Mouse (Mus musculus): Measurements from ENCODE around the gene Siglec1.
"Not testable (repeated sequence)": the region's sequence is repeated elsewhere in the genome, so short reads cannot be mapped to it uniquely, and the experiment has no call there.

Siglec1 gene

DNA sequence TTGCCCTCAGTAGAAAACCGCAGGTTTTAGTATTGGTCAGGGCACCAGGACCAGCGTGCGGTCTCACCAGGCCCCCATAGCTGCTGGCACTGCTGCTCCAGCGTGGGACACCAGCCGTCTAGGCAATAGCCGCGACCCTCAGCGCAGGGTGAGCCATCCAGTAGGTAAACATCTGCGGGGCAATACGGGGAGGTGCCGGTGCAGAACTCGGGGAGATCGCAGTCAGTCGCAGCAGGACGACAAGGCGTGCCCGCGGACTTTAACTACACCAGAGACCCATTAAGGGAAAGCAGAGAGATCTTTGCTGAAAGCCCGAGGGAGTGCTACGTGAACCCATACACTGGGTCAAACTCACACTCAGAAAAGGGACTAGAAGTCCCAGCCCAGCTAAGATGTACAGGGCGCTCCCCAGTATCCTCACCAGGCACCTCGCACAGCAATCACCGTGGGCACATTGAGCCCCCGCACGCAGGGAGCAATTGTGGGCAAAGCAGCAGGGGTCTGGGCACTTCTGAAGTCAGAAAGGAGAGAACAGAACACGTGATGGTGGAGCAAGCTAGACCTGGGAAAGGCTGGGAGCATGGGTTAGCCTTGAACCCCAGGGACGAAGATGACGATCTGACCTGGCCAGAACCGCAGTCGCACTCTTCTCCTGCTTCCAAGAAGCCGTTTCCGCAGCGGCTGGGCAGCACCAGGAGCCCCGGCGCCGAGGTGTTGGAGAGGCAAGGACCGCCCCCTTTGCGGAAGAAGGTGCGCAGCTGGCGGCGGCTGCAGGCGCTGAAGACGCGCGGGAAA is 32.5 kb downstream of the Siglec1 start:
- DNase-seq (ENCODE audit: low read depth, low spot score) = no peak

DNA sequence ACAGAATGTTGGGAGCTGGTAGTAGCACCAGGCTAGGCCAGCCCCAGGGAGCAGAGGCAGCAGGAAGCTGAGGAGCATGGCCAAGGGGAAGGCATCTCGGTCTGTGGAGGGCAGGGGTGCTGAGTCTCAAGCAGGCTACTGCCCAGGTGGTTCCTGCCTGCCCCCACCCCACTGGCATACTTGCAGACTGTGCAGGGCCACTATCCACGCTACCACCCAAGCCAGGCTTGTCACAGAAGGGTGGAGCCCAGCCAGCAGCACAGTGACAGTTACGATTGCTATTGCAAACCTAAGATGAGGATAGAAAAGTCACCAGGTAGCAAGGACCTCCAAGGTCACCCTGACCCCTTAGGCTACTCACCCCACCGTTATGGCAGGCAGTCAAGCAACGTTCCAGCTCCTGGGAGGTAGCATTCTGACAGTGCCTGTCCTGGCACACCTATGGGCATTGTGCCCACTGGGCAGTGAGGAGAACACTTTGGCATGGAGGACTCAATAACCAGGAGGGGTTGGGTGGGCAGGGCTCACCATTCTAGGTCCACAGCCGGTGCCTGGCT is 33.6 kb downstream of the Siglec1 start:
- DNase-seq (ENCODE audit: low read depth, low spot score) = no peak

DNA sequence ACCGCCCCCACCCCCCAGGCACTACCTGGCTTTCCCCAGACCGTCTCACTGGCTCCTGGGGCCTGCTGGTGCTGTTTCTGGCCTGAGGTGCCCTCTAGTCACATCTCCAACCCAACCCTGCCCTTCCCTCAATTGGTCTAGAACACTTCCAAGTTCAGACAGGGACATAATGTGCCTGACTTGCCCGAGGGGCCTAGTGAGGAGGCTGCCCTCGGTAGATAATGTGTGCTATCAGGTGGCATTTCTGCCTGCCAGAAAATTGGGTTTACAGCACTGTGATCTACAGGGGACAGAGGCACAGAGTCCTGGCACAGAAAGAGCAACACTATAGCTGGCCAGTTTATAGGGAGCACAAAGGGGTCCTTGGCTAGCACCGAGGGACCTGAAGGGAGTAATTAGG is 34.5 kb downstream of the Siglec1 start:
- no peak for DNase-seq (ENCODE audit: low read depth, low spot score)

DNA sequence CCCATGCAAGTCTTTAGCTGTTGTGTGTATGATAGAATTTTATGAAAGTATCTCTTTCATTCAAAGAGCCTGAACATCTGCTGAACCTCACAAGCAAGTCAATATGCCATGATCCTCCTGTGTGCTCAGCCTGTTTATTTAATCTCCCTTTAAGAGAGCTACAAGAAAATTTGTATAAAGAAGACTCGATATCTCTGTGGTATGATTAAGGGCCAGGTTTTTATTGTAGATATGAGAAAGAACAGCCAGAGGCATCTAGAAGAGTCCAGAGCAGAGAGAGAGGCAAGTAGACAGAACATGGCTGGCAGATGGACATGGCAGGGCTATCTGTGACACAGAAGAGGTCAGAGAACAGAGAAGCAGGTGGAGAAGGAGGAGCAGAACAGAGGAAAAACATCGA is 40.5 kb downstream of the Siglec1 start:
- DNase-seq (ENCODE audit: low read depth, low spot score) = no peak

DNA sequence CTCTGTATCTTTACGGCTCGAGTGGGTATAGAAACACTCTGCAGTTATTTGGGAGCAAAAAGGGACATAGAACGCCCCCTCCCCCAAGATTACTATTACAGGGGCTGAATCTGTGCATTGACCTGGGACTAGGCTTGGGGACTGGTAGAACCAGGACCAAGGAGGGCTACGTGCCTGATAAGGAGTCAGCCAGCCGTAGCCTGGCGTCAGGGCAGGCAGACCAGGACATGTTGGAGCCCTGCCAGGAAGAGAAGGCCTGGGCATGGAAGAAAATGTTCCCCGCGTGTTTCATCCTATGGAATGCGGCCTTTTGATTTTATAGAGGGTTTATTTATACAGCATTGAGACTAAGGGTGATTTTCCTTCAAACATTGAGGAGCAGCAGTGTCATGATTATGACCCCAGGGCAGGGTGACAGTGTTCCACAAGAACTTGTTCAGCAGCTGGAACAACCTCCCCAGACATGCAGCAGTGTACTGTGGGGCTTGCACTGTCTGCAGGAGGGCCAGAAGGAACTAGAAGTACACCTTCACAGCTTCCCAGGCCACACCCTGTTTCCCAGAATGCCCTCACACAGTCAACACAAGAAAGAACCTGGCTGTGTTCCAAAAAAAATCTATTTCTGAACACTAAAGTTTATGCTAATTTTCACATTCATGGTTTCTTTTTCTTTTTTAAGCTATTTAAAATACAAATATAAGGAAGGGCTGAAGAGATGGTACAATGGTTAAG is 41.4 kb downstream of the Siglec1 start:
- no peak for DNase-seq (ENCODE audit: low read depth, low spot score)

DNA sequence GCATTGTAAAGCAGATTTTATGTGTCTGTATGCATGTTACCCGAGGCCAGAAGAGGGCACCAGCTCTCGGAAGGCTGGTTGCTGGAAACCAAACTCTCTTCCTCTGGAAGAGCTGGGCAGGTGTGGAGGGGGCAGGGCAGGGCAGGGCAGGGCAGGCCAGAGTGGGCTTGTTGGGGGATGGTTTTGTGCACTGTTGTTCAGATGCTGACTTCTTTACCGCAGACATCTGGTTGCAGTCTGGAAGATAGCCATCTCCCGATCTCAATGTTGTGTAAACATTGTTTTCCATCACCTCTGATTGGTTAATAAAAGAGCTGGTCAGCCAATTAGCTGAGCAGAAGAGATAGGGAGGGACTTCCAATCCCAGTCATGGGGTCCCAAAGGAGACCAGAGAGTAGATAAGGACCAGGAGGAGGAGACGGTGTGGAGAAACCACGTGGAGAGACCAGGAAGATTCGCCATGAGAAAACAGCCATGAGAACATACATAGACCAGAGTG is 42.2 kb downstream of the Siglec1 start:
- no peak for DNase-seq (ENCODE audit: low read depth, low spot score)

DNA sequence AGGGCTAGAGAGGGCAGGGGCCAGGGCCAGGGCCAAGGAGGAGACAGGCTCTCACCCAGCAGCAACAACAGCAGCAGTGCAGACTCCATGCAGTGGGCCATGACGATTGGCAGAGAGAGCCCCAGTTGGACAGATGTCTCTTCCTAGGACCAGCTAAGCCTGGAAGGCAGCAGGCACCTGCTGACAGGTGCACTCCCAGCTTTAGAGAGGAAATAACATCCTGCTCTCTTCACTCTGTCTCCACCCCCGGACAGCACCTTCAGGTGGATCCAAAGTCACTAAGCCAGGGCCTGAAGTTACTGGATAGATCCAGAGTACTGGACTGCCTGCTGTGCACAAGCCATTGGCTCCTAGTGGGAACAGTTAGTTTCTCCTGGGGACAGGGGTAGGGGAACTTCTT is 43.6 kb downstream of the Siglec1 start, which contains the start of gene Gfra4:
Gene Gfra4 (minus strand): TSS at position 101 of the 400 bp plus-strand sequence.
- DNase-seq (ENCODE audit: low read depth, low spot score) = no peak

DNA sequence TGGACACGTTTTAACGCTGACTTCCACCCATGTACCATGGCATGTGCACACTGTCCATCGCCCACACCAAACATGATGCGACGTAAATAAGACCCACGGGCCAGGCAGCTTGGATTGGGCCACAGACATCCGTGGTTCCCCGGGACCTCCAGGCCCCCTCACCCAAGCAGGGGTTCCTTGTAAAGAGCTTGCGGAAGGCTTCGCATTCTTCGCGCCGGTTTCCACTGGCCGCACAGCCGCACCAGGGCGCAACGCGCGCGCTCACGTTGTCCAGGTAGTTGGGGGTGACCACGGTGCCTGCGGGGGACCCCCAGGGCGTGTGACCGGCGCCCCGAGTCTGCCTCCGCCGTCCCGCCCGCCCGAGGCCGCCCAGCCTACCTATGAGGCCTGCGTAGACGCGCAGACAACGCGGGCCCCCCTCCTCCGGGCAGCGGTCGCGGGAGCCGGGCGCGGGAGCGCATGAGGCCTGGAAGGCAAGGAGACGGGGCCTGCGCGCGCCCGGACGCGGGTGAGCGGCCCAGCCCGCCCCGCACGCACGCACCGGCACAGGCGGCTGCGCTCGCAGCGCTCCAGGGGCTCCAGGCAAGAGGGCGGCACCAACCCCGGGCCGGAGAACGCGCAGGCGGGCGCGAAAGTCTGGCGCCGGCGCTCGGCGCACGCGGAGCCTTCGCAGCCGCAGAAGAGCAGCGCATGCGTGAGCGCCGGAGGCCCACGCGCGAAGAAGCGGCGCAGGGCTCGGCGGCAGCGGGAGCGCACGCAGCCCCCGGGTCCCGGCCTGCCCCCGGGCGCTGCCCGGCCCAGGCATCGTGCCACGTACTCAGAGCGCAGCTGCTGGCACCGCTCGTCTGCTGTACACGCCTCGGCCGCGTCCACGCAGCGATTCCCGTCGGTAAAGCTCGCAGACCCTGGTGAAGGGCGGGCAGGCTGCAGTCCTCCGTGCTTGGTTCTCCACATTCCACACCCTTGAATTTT is 45.4 kb downstream of the Siglec1 start:
- DNase-seq (ENCODE audit: low read depth, low spot score) = no peak

DNA sequence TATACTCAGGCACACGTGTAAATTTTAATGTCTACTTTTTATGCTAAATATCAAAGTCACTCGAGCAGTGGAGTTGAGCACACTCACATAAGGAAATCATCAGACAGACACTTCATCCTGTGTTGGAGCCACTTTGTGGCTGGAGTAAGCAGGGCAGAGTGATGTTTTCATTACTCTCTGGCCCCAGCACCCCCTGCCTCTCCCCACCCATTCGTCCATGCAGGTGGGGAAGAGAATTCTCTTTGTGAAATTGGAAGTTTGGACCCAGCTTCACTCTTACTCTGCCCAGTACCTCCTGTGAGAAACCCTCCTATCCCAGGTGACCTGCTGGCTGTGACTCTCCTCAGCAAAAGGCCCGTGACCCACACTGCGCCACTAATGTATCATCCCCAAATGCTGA is 47.9 kb downstream of the Siglec1 start:
- DNase-seq (ENCODE audit: low read depth, low spot score) = no peak

DNA sequence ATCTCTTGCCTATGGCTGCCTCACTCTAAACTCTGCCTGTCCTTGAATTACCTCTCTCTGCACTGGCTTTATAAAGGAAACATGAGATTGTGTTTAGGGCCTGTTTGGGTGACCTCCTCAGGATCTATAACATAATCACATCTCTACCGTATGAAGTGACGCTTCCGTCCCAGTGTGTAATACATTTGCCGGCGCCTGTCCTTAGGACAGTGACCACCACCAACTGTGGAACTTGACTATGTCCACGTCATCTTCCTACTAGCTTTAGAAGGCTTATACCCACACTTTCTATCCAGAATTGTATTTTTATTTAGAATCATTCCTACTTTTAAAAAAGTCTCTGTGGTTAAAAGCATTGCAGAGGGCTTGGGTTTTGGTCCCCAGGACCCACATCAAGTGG is 48.4 kb downstream of the Siglec1 start:
- no peak for DNase-seq (ENCODE audit: low read depth, low spot score)

DNA sequence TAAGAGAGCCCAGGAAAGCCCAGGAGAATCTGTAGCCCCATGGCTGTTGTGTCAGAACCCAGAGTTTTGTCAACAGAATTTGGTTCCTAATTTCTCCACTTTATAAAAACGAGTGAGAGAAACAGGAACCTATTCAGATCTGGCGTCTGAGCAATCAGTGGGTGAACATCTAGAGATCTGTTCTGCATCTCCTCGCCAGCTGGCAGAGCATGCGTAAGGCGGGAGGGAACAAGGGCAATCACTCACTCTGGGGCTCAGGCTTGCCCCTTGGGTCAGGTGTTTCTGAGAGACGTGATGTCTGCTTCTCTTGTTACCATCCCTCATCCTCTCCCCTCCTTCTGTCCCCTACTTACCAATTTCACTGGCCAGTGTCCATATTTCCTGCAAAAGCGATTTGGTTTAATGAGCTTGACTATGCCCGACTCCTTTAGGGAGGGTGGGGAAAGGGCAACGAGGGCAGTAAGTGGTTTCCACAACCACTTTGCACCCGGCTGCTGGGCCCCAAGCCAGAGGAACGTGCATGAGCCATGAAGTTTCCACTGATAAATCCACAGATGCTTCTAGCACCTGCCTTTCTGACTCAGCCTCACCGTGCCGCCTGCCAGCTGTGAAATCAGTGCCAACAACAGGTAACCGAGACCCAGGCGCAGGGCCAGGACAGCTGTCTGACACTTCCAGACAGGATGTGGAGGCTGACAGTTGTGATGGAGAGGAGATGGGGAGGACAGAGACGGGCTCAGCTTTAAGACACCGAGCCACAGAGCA is 49.2 kb downstream of the Siglec1 start:
- no peak for DNase-seq (ENCODE audit: low read depth, low spot score)

DNA sequence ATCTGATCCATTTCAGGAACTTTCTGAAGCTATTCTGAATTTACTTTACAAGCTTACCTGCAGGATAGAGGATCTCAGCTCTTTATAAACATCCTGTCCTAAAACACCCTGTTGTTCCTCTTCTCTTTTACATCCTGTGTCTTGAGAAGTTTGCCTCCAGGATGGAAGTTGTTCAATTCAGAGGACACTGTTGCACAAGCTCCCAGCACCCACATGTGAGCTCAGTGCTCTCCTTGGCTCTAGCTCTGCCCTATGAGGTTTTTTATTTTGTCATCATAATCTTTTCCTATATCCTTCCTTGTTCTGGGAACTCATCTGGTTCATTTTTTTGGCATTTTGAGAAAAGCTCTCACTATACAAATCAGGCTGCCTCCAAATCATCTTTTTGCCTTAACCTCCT is 49.8 kb downstream of the Siglec1 start:
- DNase-seq (ENCODE audit: low read depth, low spot score) = no peak

DNA sequence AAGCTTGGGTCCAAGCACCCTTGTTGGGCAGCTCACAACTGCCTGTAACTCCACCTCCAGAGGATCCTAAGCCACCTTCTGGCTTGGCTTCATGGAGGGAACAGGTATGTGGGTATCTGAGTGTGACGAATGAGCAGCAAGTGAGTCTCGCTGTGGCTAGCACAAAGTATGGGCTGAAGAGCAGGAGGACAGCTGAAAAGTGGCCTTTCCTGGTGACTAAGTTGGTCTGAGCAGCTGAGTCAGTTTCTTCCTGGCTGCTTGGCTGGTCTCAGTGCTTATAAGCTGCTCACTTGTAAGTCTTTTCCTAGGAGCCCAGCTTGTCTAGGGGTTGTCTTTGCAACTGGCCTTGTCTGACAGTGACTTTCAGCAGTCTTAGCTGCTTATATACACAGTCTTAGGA is 50.2 kb downstream of the Siglec1 start:
- DNase-seq (ENCODE audit: low read depth, low spot score) = no peak

DNA sequence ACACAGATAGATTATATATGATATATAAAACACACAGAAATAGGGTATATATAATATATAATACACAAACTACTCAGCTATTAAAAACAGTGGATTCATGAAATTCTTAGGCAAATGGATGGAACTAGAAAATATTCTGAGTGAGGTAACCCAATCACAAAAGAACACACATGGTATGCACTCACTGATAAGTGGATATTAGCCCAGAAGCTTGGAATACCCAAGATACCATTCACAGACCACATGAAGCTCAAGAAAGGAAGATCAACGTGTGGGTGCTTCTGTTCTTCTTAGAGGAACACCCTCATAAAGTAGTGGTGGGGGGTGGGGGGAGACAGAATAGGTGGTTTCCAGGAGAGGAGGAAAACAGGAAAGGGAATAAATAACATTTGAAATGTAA is 55.2 kb downstream of the Siglec1 start:
- not testable (repeated sequence) for DNase-seq (ENCODE audit: low read depth, low spot score)

DNA sequence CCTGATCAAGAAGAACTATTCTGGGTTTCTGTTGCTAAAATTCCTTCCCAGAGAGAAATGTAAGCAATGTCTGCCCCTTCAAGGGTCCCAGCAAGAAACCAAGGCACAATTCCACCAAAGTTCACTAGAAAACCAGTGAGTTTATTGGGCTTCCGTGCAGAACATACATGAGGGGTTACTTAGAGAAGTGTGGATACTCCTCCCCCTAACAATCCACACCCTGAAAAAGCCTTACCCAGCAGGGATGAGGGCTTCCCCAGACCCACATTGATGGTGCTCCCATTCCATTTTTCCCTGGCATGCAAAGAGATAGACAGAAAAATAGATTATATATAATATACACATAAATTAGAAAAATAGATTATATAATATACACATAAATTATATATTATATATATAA is 55.6 kb downstream of the Siglec1 start:
- DNase-seq (ENCODE audit: low read depth, low spot score) = no peak

DNA sequence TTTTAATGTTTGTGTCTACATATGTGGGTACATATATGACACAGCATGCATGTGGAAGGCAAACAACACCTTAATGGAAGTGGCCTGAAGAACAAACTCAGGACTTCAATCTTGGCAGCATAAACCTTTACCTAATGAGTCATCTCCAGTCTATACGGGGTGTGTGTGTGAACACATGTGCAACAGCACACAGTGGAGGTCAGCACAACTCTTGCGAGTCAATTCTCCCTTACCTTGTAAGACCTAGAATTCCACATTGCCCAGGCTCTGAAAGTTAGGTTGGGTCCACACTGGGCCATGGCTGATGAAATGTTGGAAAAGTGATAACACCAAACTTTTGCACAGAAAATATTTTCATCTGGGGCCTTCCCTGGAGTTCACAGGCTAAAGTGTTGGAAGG is 56.0 kb downstream of the Siglec1 start:
- DNase-seq (ENCODE audit: low read depth, low spot score) = no peak

DNA sequence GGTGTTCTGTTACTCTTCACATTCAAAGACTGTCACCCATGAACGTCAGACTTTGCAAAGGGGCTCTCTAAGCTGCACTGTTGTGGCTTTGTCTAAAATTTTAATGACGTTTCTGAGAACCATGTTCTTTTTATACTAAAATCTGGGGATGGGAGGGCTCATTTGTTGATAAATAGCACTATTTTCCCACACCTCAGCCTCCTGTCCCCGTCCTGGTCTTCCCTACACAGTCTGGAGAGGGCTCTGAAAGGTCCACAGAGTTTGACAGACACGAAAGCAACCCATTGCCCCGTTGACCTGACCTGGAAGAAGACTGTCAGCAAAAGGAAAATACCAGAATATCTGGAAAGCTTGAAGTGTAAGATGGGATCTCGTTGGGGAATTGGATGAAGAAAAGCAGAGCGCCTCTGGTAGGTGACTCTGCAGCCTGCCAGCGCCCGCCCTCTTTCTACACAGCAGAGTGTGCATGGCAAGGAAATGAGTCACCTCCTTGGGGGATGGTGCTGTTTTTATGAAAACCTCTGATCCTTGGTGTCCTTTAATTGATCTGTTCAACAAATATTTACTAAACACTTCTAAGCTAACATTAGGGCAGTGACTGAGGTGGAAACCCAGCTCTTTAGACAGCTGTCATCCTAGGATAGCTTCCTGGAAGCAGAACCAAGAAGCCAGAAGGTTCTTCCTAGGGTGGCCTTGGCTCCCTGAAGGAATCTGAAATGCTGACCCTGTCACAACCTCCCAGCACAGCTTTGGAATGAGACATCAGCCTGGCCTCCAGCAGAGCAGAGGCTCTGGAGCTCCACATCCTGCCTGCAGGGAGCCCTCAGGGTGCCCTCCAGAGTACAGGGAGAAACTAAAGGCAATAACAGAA is 57.3 kb downstream of the Siglec1 start:
- DNase-seq (ENCODE audit: low read depth, low spot score) = no peak

DNA sequence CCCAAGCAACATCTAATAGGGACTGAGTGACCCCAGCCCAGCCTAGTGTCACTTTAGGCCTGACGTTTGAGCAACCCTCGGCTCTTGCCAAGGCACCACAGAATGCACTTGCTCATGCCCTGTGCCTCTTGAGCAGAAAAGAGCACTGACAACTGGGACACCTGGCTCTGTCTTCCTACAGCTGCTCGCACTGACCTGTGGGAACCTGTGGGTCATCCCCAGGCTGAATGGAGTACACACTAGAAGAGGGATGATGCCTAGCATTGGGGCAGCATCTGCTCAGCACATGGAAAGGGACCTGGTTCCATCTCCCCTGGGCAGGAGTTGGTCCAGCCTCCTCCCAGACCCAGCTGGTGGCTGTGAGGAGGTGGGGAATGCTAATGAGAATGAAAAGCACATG is 59.6 kb downstream of the Siglec1 start:
- no peak for DNase-seq (ENCODE audit: low read depth, low spot score)

DNA sequence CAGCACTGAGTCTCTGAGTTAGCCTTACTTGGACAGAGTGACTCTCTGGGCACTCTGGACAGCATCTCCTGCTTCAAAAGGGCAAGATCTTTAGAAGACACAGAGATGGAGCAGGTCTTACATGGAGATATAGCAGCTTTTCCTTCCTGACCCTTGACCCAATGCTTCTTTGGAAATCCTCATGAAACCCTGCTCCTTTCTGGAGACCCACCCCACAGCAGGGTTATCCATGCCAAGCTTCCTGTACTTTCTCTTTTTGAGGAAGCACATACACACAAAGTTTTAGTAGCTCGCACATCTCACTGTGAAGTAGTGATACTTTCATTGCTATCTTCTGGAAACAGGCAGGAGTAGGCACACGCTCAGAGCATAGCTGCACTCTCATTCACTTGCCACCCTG is 61.3 kb downstream of the Siglec1 start:
- no peak for DNase-seq (ENCODE audit: low read depth, low spot score)

Measured in WW6 (cell line).